Mouse (Mus musculus) telencephalon, adult 2 months (tissue): Measurements from ENCODE around the gene Nedd4.

Experiments
- DNase-seq: peaks from one replicate; pipeline ENCODE4 v3.0.0-alpha.2; 2011; ENCODE audit warnings: low read depth, low spot score

The Nedd4 gene

GRCm38 (mm10) chr9:72721221-72721620 lies 59.1 kb downstream of the Nedd4 start:
- no peak for DNase-seq

GRCm38 (mm10) chr9:72722622-72723021 lies 60.5 kb downstream of the Nedd4 start:
- DNase-seq = no peak

- DNase-seq = no peak
These were observed 62.5 kb downstream of the Nedd4 start for GRCm38 (mm10) chr9:72724491-72725221.

GRCm38 (mm10) chr9:72733966-72734365 lies 71.8 kb downstream of the Nedd4 start:
- DNase-seq = no peak

GRCm38 (mm10) chr9:72735822-72736410 lies 73.8 kb downstream of the Nedd4 start:
- no peak for DNase-seq

GRCm38 (mm10) chr9:72741206-72741605 lies 79.1 kb downstream of the Nedd4 start:
- DNase-seq = no peak

- no peak for DNase-seq
These were observed 84.1 kb downstream of the Nedd4 start for GRCm38 (mm10) chr9:72746278-72746677.

- no peak for DNase-seq
These were observed 88.1 kb downstream of the Nedd4 start for GRCm38 (mm10) chr9:72750272-72750671.

GRCm38 (mm10) chr9:72752656-72753055 lies 90.5 kb downstream of the Nedd4 start:
- no peak for DNase-seq

GRCm38 (mm10) chr9:72753741-72754140 lies 91.6 kb downstream of the Nedd4 start:
- DNase-seq = no peak

GRCm38 (mm10) chr9:72757143-72757542 lies 95.0 kb downstream of the Nedd4 start:
- DNase-seq = no peak

- peak; percentile 83 for DNase-seq
These were observed 96.6 kb downstream of the Nedd4 start for GRCm38 (mm10) chr9:72758705-72759131.

- peak; percentile 28 for DNase-seq
These were observed 101.0 kb downstream of the Nedd4 start for GRCm38 (mm10) chr9:72763050-72763718.

GRCm38 (mm10) chr9:72766789-72767349 lies 104.7 kb downstream of the Nedd4 start:
- peak; percentile 77 for DNase-seq

GRCm38 (mm10) chr9:72775022-72775421 lies 112.9 kb downstream of the Nedd4 start:
- no peak for DNase-seq

- no peak for DNase-seq
These were observed 116.9 kb downstream of the Nedd4 start for GRCm38 (mm10) chr9:72779004-72779403.

- no peak for DNase-seq
These were observed 117.6 kb downstream of the Nedd4 start for GRCm38 (mm10) chr9:72779733-72780132.

- no peak for DNase-seq
These were observed 118.5 kb downstream of the Nedd4 start for GRCm38 (mm10) chr9:72780694-72781093.

- no peak for DNase-seq
These were observed 119.3 kb downstream of the Nedd4 start for GRCm38 (mm10) chr9:72781466-72781865.

GRCm38 (mm10) chr9:72782121-72782520 lies 120.0 kb downstream of the Nedd4 start:
- no peak for DNase-seq

- DNase-seq = no peak
These were observed 125.6 kb downstream of the Nedd4 start for GRCm38 (mm10) chr9:72787732-72788131.

- DNase-seq = no peak
These were observed 128.5 kb downstream of the Nedd4 start for GRCm38 (mm10) chr9:72790530-72791212.
